Mouse (Mus musculus) heart, embryonic 11.5 days (tissue): ENCODE data around the gene Rnf150. TPM values are rescaled to one million over a fixed set of nuclear protein-coding genes. Genes with fewer than 3 reads are reported as not detected.
A peak's percentile ranks its signal among the peaks of the same experiment; 100 is the strongest.

Experiments used
- ATAC-seq: fragments of 200-750 bp; cut with Nextera tagmentation; replicated peaks from 2 replicates; pipeline ENCODE4 v1.8.0; 2017; ENCODE audit warnings: moderate library complexity; ENCODE audit not compliant: insufficient number of reproducible peaks, low FRiP score, low TSS enrichment
- H3K27ac ChIP-seq: fragments of 300-500 bp; sonication (generic); 2 replicates; pipeline ENCODE4 v1.5.1; 2014; ENCODE audit warnings: mild to moderate bottlenecking, low read depth, low read length
- H3K27me3 ChIP-seq: fragments of 300-500 bp; sonication (generic); 2 replicates; pipeline ENCODE4 v1.6.1; 2014; ENCODE audit warnings: mild to moderate bottlenecking, low read length, mixed read lengths; ENCODE audit not compliant: control insufficient read depth, insufficient read depth
- H3K36me3 ChIP-seq: fragments of 300-500 bp; sonication (generic); 2 replicates; pipeline ENCODE4 v1.6.1; 2014; ENCODE audit warnings: mild to moderate bottlenecking, low read length, moderate library complexity, mixed read lengths; ENCODE audit not compliant: control insufficient read depth, insufficient read depth
- H3K4me1 ChIP-seq: fragments of 300-500 bp; sonication (generic); 2 replicates; pipeline ENCODE4 v1.6.1; 2014; ENCODE audit warnings: low read length; ENCODE audit not compliant: control insufficient read depth, insufficient read depth
- H3K4me2 ChIP-seq: fragments of 300-500 bp; sonication (generic); 2 replicates; pipeline ENCODE4 v1.6.1; 2014; ENCODE audit warnings: mild to moderate bottlenecking, moderate library complexity
- H3K4me3 ChIP-seq: fragments of 300-500 bp; sonication (generic); 2 replicates; pipeline ENCODE4 v1.5.1; 2014; ENCODE audit warnings: low read depth, low read length
- H3K9ac ChIP-seq: fragments of 300-500 bp; sonication (generic); 2 replicates; pipeline ENCODE4 v1.6.1; 2014; ENCODE audit warnings: mild to moderate bottlenecking, low read depth, low read length, moderate library complexity
- H3K9me3 ChIP-seq: fragments of 300-500 bp; sonication (generic); replicated peaks from 2 replicates; pipeline ENCODE4 v1.6.1; 2016; ENCODE audit warnings: low read length; ENCODE audit not compliant: control insufficient read depth
- WGBS: fragments of 180-500 bp; shearing (Covaris S2); extraction: QIAGEN DNeasy Blood & Tissue Kit; methylation state at CpG from one replicate; pipeline ENCODE4 v1.1.7; 2014; ENCODE audit not compliant: insufficient replicate concordance; 5-methylcytosine and 5-hydroxymethylcytosine counted together
- polyA plus RNA-seq: library from polyadenylated mRNA; unstranded; fragments of >200 nt; fragmentation: Nextera tagmentation; extraction: Ambion mirVana; gene quantifications from 2 replicates; pipeline ENCODE4 v1.2.1, GENCODE M21; 2014

Gene Rnf150
- polyA plus RNA-seq, 1 experiment from 2014 or later, result 1.1 TPM

GRCm38 (mm10) chr8:82846730-82847129 lies 16.4 kb upstream of the Rnf150 start:
- Histone ChIP-seq H3K27ac (no peak overlapping the region), H3K4me2 (no peak overlapping the region), H3K27me3 (no peaks in the 10 kb centered on the region), H3K9ac (no peak overlapping the region), H3K9me3 (no peaks in the 10 kb centered on the region), H3K36me3 (no peaks in the 10 kb centered on the region), H3K4me3 (no peak overlapping the region), H3K4me1 (no peaks in the 10 kb centered on the region)
- no peak for ATAC-seq
- 69% methylated on average over 4 of the region's 4 CpGs for WGBS

DNA sequence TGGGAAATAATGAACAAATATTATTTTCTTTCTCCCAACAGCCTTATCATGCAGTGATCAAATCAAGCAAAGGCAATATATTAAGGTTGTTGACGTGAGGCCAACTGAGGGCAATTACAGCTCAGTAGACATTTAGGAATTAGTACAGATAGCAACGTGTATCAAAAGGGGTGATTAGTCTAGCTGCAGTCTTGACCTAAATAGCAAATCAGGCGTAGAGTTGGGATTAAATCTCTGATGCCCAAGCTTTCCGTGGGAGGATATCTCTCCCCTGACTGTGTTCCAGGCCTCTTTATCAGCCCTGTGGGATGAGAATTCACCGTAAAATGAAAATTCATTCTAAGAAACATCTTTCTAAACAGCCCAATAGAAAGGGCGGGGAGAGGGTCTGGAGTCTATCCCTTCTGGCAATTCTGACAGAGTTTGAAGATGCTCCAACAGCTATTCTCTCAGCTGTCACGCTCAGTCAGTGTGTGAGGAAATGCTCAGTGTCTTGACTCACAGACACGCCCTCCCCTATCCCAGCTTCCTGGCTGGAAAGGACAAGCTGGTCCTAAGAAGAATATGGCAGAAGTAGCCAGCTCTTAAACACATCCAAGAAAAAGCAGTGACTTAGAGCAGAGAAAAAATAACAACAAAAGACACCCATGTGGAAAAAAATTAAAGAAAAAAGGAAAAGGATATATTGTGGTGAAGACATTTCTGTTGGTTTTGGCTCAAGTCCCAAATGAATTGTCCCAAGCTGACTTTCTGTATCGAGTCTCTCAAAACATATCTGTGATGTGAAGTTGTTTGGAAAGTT lies 4.4 kb upstream of the Rnf150 start:
- H3K4me2 ChIP-seq, result no peak overlapping the region
- H3K27ac ChIP-seq, result no peak overlapping the region
- WGBS, result 50% methylated on average over 9 of the region's 9 CpGs
- no peaks in the 10 kb centered on the region for H3K36me3 ChIP-seq
- H3K9me3 ChIP-seq, result 0 out of 2 replicates have a peak, but pooled peaks cover 2% of the 10 kb centered on the region
- H3K27me3 ChIP-seq, result no peaks in the 10 kb centered on the region
- no peak overlapping the region for H3K9ac ChIP-seq
- H3K4me1 ChIP-seq, result no peaks in the 10 kb centered on the region
- H3K4me3 ChIP-seq, result no peak overlapping the region
- no peak for ATAC-seq

GRCm38 (mm10) chr8:82859343-82859620 lies 3.9 kb upstream of the Rnf150 start:
- ATAC-seq, result no peak
- no peak overlapping the region for H3K27ac ChIP-seq
- H3K27me3 ChIP-seq, result 0 out of 2 replicates have a peak, but pooled peaks cover 2% of the 10 kb centered on the region
- no peaks in the 10 kb centered on the region for H3K36me3 ChIP-seq
- no peaks in the 10 kb centered on the region for H3K4me1 ChIP-seq
- 0 out of 2 replicates have a peak, but pooled peaks cover 2% of the 10 kb centered on the region for H3K9me3 ChIP-seq
- no peak overlapping the region for H3K4me3 ChIP-seq
- no peak overlapping the region for H3K9ac ChIP-seq
- WGBS, result 30% methylated on average over 2 of the region's 2 CpGs
- no peak overlapping the region for H3K4me2 ChIP-seq

- no peaks in the 10 kb centered on the region for H3K9me3 ChIP-seq
- peak overlapping the region; percentile 87 for H3K4me2 ChIP-seq
- H3K36me3 ChIP-seq, result no peaks in the 10 kb centered on the region
- H3K27me3 ChIP-seq, result 0 out of 2 replicates have a peak, but pooled peaks cover 4% of the 10 kb centered on the region
- peak overlapping the region; percentile 81 for H3K9ac ChIP-seq
- H3K27ac ChIP-seq, result peak overlapping the region; percentile 54; the same call in 1 of the 2 replicates
- 1% methylated on average over 74 of the region's 80 CpGs for WGBS
- peak; percentile 62 for ATAC-seq
- no peaks in the 10 kb centered on the region for H3K4me1 ChIP-seq
- H3K4me3 ChIP-seq, result peak overlapping the region; percentile 77
Measured at GRCm38 (mm10) chr8:82863745-82864520, 777 bp downstream of the Rnf150 start.

GRCm38 (mm10) chr8:82864521-82864818 lies 1.3 kb downstream of the Rnf150 start:
- 3% methylated on average over 10 of the region's 10 CpGs for WGBS

DNA sequence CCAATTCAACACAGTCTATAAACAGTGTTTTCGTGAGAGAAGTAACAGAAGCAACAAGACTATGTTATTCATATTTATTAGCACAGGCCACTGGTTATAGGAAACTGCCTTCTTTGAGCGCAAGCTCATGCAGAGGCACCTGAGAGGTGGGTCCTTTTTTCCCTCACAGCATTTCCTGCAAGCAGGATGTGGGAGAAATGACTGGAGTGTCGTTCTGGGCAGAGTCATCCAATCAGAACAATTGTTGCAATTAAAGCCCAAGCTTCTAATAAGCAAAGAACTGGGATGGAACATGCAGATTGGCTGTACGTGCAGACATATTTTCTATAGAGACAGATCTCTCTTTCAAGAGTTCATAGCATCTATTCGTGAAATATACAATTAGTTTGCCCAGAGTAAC lies 2.1 kb downstream of the Rnf150 start:
- H3K4me2 ChIP-seq, result peak overlapping the region; percentile 87
- 54% methylated on average over 5 of the region's 5 CpGs for WGBS
- no peak overlapping the region for H3K9ac ChIP-seq
- H3K27ac ChIP-seq, result no peak overlapping the region
- 0 out of 2 replicates have a peak, but pooled peaks cover 4% of the 10 kb centered on the region for H3K27me3 ChIP-seq
- peak overlapping the region; percentile 77 for H3K4me3 ChIP-seq
- H3K4me1 ChIP-seq, result no peaks in the 10 kb centered on the region
- H3K9me3 ChIP-seq, result no peaks in the 10 kb centered on the region
- no peaks in the 10 kb centered on the region for H3K36me3 ChIP-seq
- no peak for ATAC-seq

More at GRCm38 (mm10) chr8:82864521-82864818, 1.3 kb downstream of the Rnf150 start:
- no peak overlapping the region for H3K27ac ChIP-seq
- peak overlapping the region; percentile 81 for H3K9ac ChIP-seq
- no peaks in the 10 kb centered on the region for H3K9me3 ChIP-seq
- no peaks in the 10 kb centered on the region for H3K4me1 ChIP-seq
- 0 out of 2 replicates have a peak, but pooled peaks cover 4% of the 10 kb centered on the region for H3K27me3 ChIP-seq
- no peak for ATAC-seq
- no peaks in the 10 kb centered on the region for H3K36me3 ChIP-seq
- H3K4me2 ChIP-seq, result peak overlapping the region; percentile 87
- peak overlapping the region; percentile 77 for H3K4me3 ChIP-seq

- H3K27ac ChIP-seq, result no peak overlapping the region
- H3K9me3 ChIP-seq, result no peaks in the 10 kb centered on the region
- ATAC-seq, result no peak
- no peak overlapping the region for H3K4me3 ChIP-seq
- 0 out of 2 replicates have a peak, but pooled peaks cover 4% of the 10 kb centered on the region for H3K27me3 ChIP-seq
- no peaks in the 10 kb centered on the region for H3K4me1 ChIP-seq
- WGBS, result 63% methylated on average over 1 of the region's 1 CpGs
- no peaks in the 10 kb centered on the region for H3K36me3 ChIP-seq
- H3K9ac ChIP-seq, result no peak overlapping the region
- no peak overlapping the region for H3K4me2 ChIP-seq
Measured at GRCm38 (mm10) chr8:82866251-82866650, 3.1 kb downstream of the Rnf150 start.

GRCm38 (mm10) chr8:82870840-82871490 lies 7.8 kb downstream of the Rnf150 start:
- ATAC-seq, result no peak
- WGBS, result 78% methylated on average over 4 of the region's 4 CpGs
- Histone ChIP-seq H3K4me3 (no peak overlapping the region), H3K27ac (no peak overlapping the region), H3K9ac (no peak overlapping the region), H3K9me3 (no peaks in the 10 kb centered on the region), H3K4me2 (no peak overlapping the region), H3K27me3 (no peaks in the 10 kb centered on the region), H3K4me1 (peaks cover 6% of the 10 kb centered on the region; the same call in 1 of the 2 replicates), H3K36me3 (no peaks in the 10 kb centered on the region)
